Mouse (Mus musculus) thymus, postnatal 4 days (tissue): ENCODE data around the gene Abca9.

Experiments
- DNase-seq: peaks from one replicate; pipeline ENCODE4 v3.0.0; 2021

The Abca9 gene

DNA sequence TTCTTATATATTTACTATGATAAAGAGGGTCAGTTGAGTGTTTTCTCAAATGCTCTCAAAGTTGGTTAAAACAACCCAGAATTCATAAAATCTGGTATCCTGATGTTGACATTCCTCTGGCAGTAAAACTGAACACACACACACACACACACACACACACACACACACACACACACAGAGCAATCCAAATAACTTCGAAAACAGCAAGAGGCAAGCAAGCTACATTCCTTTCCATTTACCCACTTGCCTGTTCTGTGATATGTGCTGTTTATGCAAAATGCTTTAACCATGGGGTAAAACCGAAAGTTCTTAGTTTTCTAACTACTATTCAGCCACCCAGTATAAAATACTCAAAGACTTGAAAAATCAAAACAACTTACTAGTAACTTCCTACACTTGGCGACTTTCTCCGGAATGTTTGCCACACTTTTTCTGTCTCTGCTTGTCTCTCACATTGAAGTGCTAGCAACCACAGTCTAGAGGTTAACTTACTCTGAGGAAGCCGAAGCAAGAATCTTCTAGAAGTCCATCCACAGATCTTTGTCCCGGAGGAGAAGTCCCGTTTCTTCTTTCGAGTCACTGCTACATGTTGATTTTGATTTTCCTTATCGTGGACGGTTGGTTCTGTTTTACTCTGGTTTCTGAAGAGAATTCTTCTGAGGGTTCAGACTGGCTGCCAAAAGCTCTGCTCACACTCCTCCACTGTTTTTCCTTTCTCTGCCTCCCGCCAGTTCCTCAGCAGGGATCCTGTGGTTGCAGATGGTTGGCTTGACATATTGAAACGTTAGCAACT, at the start of gene Abca9:
Abca9 (minus strand) TSS at position 738 of the 793 bp plus-strand sequence.
- DNase-seq = no peak

DNA sequence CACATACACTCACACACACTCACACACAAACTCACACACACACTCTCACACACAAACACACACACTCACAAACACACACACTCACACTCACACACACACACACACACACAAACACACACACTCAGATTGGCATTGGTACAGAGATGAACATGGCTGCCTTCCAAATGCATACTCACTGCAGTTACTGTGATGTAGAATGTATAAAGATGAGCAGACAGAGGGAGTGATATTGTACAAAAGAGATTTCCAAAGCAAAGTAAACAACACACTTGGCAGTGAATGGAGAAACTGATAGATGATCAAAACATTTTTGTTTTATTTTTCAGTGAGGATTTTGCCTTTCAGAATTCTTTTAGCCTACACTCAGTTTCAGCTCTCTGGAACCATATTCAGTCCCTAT, 49.1 kb upstream of the Abca9 start:
- DNase-seq = no peak

DNA sequence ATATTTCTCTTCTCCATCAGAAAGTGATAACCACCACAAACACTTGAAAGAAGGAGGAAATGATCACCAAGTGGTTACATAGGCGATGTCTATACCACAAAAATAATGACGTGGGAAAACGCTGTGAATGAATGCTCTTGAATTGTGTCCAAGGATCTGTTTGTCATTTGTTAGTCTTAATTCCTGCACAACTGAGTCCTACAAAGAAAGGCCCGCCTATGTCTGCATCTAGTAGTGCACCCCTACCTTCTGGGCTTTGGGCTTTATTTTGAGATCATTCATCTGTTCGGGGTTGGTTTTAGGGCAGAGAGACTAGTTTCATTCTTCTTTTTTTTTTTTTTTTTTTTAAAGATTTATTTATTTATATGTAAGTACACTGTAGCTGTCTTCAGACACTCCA, 35.9 kb upstream of the Abca9 start:
- DNase-seq = no peak

DNA sequence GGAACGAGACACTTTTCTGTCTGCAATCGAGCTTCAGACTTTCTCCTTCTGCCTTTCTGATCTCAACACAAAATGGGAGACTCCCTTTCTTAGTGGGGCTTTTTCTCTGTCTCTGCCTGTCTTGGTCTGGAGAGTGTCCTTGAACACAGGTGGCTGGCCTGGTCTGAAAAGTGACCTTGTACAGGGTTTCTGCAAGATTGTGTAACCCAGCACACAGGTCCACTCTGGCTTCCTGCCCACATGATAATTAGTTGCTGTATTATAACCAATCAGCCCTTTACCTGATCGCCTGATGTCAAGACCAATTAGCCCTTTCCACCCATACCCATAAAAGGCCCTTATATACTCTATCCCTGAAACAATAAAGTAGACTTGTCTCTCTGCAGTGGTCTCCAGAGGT, 30.9 kb upstream of the Abca9 start:
- no peak for DNase-seq

DNA sequence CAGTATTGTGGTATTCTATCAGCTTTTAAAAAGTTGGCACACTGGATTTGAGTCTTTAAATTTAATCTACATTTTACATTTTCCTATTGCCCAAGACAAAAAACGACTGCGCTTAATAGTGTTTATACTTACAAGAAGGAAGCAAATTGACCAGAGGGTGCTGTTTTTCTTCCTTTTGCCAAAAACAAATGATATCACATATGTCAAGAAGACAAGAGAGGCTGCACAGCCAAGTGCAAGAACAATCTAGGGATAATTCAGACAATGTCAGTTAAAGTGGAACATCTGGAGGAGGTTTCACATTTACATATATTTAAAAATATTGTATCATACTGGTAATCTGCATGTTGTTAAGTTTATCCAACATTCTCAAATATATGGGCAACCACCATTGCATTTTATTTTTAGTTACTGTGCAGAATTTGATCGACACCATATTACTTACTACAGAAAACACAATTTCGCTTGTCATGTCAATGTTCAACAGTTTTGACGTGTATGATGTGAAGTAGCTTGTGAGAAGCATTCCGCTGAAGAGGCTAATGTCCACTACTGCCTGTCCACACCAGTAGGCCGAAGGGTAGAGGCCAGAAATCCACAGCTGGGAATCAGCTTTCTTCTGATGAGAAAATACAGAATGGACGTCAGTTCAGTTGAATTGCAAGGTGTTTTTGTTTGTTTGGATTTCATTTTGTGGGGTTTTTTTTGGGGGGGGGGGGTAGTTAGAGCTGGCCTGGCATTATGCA, 28.7 kb upstream of the Abca9 start:
- no peak for DNase-seq

DNA sequence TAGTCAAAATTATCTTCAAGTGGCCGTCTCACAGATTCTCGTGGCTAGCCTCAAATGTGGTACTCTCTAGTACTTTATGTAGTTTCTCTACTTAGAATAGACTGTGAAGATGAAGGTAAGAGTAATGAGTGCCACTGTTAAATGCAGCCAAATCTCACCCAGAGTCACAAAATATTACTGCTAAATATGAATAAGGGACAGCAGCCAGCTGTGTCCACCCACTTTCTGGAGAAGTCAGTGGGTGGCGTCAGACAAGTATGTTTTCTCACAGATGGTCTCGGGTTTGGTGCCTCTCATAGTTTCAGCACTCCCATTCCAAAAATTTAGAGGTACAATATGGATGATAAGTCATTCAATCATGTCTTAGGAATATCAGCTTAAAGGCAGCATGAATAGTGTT, 27.3 kb upstream of the Abca9 start:
- no peak for DNase-seq

DNA sequence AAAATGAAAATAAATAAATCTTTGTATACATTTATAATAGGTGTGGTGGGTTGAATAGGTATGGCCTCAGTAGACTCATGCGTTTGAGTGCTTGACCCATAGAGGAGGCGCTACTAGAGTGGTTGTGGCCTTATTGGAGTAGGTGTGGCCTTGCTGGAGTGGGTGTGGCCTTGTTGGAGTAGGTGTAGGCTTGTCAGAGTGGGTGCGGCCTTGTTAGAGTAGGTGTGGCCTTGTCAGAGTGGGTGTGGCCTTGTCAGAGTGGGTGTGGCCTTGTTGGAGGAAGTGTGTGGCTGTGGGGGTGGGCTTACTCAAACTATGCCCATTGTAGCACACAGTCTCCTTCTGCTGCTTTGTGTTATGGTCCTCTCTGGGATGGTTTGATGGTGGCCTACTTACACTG, 3.2 kb upstream of the Abca9 start:
- DNase-seq = no peak

DNA sequence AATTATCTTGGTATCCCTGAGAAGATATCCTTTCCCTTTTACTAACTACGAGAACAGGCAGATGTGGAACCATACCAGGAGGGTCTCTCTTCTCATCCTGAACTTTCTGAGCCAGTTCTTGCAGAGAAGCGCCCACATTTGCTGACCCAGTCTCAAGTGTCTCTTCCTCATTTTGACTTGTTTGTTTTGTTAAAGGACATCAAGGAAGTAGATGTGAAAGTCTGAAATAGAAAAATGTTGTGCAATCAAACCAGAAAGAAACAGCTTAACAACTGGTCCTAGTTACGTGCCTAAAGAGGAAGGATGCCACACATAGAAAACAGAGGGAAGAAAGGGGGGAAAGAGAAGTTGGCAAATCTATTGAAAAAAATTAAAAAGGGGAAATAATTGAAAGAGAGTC, 2.2 kb downstream of the Abca9 start:
- DNase-seq = no peak

DNA sequence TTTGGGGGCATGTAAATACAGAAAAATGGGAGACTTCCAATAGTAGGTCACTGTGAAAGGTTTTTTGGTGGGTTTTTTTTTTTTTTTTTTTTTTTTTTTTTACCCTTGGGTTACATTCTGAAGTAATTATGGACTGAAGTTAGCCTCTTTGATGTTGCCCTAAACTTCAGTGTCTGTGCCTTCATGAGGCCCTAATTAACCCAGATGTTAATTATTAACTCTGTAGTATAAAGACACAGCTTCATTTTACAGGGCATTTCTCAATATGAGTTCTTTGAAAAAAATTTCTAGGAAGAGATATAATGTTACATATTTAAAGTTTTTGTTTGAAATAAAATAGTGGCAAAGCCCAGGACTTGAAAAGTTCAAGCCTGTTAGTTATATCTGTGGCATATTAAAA, 2.6 kb downstream of the Abca9 start:
- DNase-seq = no peak

DNA sequence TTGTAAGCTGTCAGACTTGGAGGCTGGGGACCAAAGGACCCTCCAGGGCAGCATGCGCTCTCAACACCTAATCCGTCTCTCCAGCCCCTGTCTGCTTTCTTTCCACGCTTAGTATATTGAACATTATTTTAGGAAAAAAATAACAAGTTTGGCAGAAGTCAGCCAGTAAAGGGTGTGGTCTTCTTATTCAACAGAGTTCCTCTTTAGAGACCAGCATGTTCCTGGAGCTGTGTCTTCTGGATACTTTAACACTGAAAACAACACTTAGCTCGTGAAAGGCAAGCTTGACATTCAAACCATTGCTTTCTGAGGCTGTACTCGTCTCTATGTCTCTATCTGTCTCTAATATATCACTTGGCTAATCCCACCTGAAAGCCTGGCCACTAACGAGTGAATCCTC, 10.9 kb downstream of the Abca9 start:
- DNase-seq = no peak

DNA sequence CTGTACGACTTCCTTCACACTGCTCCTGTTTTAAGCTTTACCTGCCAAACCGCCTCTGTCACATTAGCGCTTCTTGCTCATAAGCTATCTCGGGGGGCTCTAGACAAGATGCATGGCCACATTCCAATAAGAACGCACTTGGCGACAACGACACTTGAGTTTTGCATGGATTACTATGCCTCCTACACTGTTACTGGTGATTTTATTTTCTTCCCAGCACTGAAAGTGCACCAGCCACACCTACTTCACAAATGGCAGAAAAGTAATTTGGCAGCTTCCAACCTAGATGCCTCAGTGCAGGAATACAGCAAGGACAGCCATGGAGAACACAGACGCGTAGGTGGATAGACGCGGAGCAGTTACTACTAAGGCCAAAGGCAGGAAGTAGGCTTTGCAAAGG, 12.0 kb downstream of the Abca9 start:
- no peak for DNase-seq

DNA sequence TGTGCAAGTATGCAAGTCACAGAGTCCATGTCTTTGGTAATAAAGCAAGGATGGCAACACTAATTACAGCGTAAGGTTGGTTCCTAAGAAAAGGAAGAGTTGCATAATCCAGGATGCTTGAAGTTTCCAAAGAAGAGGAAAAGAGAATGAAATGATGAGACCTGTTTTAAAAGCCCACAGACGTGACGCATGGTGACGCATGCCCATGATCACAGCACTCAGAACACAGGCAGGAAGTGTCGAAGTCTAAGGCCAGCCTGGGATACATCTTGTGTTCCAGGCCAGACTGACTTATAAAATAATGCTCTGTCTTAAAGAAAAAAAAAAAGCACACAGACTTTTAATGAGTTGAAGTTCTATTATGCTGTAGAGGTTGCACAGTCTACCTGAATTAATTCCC, 20.4 kb downstream of the Abca9 start:
- no peak for DNase-seq

DNA sequence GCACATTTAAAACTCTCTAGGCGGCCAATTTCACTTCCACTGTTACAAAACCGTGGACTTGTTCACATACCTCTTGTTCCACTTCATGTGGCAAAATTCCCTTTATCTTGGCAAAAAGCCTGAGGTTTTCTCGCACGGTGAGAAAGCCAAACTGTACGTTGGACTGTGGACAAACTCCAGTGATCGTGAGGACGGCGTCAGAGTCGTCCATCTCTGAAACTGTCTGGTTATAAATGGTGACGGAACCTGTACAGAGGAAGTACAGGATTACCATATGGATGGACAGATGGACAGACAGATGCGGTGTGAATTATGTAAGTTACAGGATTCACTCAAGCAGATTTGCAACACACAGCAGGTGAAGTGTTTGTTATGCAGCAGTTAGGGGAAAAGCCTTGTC, 22.6 kb downstream of the Abca9 start:
- no peak for DNase-seq

DNA sequence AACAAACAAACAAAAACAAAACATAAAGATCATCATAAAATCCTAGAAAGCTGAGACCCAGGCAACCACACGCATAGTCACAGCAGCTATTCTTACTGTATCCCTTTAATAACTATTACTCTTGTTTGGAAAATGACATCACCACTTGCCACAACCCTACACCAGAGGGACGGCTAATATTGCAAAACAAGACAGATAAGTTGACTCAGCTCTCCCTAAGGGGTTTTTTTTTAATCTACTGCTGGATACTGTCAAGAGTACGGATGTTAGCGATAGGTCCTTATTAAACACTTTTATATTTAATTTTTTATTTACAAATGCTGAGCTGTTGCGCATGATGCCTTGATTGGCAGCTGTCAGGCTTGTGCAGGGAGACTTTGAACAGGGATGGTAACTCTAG, 37.2 kb downstream of the Abca9 start:
- DNase-seq = no peak

DNA sequence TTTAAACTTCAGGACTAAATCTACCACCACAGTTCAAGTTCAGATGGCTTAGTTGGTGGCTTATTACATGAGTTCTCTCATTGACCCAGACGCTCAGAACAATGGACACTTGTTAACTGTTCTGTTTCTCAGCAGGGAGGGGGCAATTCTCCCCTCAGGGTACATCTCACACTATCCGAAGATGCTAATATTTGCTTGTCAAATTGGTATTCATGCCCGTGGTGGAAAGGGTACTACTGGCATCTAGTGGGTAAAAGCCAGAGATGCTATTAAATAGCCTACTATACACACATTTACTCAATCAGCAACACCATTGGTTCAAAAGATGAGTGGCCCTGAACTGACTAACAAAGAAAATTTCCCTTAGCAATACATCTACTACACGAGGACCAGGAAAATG, 56.9 kb downstream of the Abca9 start:
- DNase-seq = no peak

DNA sequence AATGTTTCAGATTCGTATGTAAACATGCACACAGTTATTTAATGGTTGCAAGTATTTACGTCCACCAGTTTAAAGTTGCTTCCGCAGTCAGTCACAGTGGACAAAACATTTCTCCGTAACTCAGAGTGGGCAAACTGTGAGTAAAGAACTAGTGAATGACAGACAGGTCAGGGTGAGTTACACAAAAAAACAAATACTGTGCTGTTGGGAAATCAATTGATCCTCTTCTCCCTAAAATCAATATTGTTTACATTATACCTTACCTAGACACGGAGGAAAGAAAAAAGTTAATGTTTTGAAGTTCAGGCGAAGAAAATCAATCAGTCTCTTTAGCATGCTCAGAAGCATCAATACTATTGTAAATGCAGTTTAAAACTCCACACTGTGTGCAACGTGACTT, 66.6 kb downstream of the Abca9 start:
- no peak for DNase-seq

DNA sequence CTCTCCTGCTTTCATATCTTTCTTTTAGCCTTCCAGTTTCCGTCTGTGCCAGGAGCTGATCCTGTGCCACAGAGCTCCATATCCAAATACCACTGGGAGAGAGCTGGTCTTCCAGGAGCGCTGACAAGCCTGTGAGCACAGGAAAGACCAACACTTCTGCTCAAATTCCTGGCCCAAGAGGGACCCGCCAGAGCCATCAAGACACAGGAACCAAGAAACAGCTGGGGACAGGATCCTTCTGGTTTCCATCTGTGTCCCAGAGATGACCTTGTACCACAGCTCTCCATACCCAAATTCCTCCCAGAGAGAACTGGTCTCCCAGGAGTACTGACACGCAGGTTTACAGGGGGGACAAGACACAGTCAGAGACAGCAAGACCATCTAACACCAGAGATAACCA, 69.1 kb downstream of the Abca9 start:
- DNase-seq = no peak

DNA sequence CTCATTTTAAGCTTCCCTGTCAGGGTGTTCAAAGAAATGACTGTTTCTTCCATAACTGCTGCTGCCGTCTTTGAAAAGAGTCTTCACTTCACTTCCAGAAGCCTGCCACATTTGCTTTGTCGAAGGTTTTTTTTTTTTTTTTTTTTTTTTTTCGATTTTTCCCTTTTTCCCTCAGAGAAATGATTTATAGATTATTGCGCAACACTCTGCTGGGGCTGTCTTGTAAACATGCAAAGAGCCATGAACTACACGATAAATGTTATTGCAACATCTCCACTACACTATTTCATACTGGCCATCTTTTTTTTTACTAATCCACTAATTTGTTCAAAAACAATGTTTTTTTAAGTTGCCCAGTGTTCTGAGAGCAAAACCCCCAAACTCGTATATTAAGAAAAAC, 70.5 kb downstream of the Abca9 start:
- no peak for DNase-seq

DNA sequence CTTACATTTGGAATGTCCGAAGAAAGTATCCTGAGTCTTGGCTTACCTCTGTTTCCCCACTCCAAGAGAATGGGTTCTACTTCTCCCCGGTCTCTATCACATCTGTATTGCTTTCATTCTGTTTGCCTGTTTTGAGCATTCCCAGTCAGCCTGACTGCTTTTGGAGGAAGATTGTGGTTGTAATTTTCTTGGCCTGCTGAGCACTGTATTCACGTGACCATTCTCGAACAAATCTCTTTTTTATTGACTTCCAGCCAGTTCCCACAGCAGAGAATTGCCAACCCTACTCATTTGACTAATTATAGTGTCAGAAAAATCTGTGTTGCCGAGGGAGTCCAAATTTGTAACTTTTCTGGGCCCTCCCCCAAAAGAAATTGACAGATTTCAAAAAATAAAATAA, 72.1 kb downstream of the Abca9 start, which contains the start of gene Abca8a:
Abca8a (minus strand) TSS at position 121 of the 400 bp plus-strand sequence.
- no peak for DNase-seq

DNA sequence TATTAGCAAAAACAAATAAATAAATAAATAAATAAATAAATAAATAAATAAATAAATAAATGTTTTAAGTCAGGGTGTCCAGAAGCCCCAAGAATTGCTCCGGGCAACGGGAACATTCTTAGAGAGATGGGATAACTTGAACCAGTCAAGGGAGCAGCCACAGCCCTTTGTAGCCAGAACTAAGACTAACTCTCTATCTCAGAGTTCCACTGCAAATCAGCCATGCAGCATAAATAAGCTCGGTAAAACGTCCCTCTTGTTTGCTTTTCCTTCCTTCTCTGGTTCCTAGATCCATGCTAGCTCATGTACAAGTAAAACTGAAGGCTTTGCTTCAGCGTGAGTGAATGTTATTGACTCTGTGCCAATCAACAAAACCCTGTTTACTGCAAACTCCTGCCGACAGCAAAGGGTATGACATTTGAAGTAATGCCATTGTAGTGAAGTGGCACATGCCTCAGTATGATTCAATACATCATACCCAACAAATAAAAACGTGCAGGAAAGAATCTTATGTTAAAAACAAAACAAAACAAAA, 73.1 kb downstream of the Abca9 start:
- no peak for DNase-seq

DNA sequence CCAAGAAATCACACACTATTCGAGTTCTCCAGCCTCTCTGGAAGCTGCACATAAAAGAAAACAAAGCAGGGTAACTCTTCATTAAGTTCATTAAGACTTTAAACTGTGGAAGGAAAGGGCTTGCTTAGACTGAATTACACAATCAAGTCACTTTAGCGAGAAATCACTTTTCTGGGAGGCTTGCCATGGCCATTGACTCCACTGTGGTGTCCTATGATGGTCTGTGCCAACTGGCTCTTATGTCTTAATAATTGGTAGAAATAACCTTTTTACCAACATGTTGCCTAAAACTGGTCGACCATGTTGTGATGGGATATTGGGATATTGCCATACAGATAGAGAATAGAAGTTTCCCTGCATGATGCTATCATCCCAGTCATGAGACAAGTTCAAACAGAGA, 73.8 kb downstream of the Abca9 start:
- DNase-seq = no peak

DNA sequence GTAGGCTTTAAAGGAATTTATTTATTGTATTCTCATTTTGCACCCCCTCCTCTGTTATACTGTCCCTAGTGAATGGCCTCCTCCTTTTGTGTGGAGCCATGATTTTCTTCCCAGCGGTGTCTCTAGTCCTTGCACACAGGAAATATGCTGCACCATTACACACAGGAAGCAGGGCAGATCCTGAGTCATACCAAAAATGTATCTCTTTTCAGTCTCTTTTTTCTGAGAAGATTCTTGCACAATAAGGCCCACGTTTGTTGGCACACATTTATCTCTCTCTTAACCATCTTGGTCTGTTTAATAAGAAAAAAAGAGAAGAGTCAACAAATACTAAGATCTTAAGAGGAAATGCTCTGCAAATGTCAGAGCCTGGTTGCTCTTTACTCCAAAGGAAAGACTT, 76.7 kb downstream of the Abca9 start:
- no peak for DNase-seq

DNA sequence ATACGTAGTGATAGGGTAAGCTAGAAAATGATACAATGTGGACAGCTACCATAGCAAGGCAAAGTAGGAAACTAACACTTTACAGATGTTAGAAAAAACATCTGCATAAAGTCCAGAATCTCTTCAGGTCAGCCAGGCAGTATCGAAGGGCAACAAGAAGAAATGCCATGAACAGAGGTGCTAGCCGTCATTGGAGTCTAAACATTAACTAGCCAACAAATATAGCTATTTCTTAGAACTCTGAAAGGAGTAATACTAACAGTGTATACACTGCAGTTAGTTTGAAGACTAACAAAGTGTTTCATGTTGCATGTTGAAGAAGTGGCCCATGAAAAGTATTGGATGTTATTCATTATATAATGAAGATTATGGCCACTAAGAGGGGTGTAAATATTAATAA, 95.8 kb downstream of the Abca9 start:
- no peak for DNase-seq

DNA sequence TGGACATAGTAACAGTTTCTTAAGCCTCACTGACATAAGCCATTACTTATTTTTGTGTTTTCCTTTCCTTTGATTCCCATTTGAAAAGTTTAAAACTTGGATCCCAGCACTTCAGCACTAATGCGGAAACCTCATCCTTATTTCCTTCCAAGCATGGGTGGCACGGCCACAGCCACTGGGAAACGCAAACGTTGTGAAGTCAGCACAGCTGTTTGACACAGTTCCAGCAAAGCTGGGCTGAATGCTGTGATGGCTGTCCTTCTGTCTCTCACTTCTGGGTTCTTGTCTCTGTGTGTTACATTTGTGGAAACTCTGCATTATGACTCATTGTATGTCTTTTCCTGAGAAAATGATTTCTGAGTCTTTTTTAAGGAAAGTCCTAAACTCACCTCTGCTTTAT, 107.0 kb downstream of the Abca9 start:
- DNase-seq = no peak
